Mouse (Mus musculus) gastrocnemius, postnatal 25 days (tissue): ENCODE measurements at regions not wholly inside any gene's neighbourhood (a gene's known extent, or its start where the extent isn't known, plus 50 kb on each side); places are given as distances from the start of the nearest gene placed in this dataset.

Experiments used
- DNase-seq: peaks from one replicate; pipeline ENCODE4 v3.0.0; 2022

DNA sequence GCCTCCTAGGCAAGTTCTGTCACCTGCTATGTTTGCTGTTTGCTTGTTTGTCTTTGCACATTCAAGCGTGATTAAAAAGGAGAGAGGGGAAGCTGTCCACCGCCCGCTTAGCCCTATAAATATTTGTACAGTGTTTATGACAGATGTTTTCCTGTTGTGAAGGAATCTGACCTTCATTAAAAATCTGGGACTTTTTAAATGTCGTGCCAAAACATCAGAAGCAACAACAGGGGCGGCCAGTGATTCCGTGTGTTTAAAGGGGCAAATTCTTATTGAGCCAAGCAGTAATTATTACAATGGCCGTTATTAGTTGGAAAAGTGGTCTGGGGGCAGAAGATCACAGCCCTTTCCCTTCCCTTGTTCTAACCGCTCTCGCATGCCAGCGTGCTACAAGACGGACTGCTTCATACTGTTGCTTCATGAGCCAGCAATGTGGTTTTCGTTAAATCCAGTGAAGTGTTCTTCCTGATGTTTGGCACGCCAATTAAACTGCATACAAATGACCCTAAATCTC, 119.3 kb downstream of the Gas1 start:
- DNase-seq: no peak

DNA sequence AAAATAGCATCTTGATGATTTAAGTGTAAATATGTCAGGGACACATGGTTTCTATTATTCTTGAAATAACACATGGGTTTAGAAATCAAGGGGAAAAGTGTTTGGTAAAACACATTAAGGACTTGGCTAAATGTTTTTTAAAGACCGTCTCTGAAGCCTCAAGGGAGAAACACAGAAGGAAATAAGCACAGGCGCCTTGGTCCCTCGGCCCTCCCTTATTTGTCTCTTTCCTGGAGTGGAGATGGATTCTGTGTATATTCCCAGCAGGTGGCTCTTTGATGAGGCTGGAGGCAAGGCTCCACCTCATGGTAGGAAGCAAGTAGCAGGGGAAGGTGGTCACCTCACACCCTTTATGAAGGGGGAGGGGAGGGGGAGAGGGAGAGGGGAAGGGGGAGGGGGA, 122.6 kb downstream of the Gas1 start:
- no peak for DNase-seq

DNA sequence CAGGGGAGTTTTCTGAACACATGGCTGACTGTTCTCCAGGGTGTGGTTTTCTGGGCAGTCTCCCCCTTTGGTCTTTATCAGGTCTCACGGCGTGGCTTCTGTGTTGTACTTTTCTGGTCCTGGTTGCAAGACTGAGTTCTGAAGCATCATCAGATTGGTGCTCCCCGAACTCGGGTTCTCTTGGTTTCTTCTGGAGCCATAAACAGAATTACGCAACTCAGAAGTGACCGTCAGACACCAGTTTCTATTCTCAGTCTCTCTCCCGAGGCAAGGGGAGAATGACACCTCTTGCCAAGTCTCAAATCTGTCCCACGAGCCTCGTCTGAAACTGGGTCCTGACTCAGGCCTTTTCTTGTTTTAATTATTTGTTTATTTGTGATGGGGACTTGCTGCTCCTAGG, 123.1 kb downstream of the Gas1 start:
- peak; percentile 50 for DNase-seq

DNA sequence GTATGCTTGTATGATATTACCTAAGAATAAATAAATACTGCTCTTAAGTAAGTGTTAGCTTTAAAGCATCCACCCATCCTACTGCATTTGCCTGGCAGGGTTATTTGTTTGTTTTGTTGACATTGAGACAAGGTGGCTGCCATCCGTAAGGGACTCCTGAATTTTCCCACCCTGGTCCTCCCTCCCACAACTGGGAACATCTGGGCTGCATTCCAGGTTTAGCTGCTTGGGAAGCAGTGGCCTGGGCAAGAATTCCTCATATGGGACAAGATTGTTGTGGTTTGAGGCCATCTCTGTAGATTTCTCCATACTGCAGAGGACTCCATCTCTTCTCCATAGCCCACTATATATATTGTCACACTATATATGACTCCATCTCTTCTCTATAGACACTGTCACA, 125.3 kb downstream of the Gas1 start:
- DNase-seq: no peak

DNA sequence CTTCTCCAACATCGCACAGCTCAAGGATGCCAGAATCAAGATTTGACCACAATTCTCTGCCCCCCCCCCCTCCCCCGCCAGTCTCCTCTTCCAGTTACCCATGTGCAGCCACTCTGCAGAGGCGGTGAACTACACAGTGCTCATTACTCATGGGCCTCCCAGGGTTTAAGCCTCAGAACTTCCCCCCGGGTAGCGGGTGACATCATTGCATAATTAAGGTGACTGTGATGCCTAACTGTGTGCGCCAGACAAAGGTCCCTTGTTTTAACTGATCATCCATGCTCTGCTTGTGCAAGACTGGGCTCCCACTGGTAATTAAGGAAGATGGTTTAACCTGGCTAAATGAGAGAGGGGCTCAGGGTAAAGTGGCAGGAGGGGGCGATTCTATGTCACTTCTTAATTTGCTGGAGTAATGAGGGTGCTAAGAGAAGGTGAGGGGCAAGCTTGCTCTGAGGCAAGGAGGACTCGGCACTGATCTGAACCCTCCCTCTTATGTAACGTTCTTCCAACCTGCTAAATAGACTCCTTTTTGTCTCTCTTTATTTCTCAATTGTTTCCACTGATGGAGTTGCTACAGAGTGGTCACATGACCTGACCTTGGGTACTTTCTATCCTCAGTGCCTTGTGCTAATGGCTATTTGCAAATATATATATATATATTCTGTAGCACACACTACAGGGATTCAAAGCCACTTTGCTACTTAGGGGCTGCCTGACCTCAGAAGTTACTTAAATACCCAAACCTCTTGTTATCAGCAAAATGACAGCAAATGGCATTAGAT, 126.2 kb downstream of the Gas1 start:
- DNase-seq: no peak

DNA sequence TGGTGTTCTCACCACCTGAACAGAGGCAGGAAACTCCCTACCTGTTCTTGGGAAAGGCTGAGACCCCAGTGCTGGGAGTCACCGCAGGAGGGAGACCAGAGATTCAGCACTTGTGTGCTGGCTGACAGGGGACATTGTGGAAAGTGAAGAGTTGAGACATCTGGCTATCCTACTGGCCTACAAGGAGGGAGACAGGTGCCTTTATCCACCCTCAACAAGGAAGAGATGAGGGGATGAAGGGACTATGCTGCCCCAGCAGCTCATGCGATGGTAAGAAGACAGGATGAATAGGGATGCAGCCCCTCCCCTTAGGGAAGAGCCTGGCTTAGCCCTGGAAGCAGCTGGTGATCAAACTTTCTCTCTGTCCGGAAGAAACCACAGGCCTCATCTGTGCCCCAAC, 127.5 kb downstream of the Gas1 start:
- DNase-seq: no peak

DNA sequence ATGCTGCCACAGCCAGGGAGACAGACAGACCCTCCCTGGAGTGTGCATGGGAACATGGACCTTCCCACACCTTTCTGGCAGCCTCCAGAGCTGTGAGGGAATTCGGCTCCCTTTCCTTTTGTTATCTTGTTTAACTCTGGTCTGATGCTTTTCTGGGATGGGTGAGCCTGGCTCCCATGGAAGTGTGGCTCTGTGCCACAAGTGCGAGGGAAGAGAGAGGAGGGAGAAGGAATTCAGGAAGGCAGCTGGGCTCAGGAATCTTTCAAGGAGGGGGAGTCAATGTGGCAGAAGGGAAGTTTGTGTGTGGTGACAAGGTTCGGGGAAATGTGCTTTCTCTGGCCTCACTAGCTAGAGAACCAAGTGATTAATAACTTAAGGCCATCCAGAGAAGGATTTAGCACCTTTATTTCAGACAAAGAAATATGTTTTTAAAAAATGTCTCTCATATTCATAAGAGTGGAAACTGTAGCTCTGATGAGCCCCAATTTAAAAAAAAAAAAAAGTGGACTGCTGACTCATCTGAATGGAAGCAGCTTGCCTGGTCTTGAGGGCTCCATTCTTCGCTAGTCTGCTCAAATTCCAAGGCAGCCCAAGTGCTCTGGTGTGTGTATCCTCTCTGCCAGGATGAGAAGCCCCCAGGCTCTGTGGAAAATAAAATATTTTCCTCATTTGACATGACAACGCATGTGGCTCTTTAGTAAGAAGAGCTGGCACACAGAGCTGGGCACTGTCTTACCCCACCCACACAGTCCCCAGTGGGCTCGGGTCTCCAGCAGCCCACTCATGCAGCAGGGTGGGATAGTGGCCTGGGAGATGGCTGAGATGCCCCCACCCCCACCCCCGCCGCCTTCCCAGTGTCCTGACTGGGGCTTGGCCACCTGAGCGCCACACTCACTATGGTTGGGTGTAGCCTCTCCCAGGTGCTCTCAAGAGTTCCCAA, 129.1 kb downstream of the Gas1 start:
- DNase-seq: no peak

DNA sequence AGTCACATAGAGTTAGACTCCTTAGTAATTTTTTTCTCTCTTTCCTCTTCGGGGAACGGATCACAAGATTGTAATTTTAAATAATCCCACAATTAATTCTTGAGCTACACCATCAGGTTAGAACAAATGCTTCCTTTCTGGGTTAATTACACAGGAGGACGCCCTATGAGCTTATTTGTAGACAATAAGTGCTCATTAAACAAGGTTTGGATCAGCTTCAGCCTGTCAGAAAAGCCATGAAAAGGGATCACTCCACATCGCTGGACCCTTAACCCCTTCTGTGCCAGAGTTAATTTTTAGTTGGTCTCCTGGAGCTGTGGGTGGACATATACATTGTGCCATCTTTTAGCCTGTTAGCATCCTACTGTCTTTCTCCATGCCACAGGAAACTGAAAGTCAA, 131.4 kb downstream of the Gas1 start:
- no peak for DNase-seq

DNA sequence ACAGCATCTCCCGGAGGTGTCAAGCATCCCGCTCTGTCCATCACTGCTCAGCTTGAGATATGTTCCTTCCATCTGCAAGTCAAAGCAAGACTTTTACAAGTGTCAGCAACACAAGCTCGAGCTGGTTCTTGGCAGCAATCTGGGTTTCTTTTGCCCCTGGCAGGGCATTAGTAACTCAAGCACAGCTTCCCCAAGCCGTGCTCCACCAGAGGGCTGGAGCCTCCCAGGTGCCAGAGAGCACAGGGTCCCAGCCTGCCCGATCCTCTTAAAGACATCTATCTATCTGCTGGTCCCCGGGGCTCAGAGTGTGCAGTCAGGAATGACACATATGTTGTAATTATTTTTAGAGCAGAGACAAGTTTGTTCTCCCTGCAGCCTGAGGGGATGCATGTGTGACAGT, 132.3 kb downstream of the Gas1 start:
- no peak for DNase-seq

DNA sequence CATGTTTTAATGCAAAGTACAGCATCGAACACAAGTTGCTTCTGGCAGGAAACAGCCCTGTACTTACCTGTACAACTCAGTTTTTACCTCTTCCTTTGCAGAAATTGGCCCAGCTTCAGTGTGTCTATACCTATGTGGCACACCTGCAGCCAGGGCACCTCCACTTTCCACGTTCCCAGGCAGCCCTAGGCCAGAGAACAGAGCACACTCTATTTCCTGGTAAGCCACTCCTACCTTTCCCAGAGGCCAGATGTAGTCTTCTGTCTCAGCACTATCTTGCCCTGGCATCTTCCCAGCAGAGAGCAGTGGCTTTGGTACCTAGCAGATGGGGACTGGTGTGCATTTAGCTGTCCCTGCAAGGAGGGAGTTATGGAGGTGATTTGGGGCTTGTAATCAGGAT, 134.7 kb downstream of the Gas1 start:
- DNase-seq: no peak

DNA sequence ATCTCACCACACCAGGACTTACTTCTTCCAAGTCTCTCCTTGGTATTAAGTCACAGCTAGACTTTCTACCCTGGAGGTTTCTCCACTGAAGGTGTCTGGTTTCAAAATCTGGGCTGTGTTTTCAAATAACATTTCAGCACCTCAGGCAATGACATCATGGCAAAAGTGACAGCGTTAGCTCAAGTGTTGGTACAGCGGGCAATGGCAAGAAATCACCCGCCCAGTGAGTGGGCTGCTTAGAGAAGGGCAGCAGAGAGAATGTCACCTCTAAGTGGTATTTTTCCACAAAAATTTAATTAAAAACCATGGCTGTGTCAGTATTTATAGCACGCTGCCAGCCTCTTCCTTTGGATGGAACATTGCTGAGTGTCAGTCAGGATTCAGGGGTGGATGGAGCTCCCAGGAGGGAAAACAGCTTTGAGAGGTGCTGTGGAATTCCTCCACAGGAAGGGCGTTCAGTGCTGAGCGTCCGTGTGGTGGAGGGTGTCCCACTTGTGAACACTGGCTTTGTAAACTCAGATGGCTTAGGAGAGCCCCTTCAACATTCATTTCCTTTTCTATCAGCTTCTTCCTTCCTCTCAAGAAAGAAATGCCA, 141.5 kb downstream of the Gas1 start:
- DNase-seq: no peak

DNA sequence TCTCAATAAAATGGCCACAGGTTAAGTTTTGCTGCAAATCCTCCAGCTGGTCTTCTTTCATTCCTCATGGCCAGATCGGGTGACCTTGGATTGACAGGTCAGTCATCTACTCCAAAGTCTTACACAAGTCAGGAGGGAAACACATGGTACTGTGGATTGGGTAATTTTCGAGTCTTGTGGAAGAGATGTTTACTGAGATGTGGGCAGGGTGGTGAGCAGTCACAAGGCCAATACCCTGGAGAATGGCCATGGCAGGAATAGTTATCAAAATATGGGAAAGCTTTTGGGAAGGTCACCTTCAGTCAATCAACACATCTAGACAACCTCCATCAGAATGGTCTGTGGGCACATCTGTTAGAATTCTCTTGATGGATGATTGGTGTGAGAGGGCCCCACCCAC, 144.0 kb downstream of the Gas1 start:
- DNase-seq: no peak

DNA sequence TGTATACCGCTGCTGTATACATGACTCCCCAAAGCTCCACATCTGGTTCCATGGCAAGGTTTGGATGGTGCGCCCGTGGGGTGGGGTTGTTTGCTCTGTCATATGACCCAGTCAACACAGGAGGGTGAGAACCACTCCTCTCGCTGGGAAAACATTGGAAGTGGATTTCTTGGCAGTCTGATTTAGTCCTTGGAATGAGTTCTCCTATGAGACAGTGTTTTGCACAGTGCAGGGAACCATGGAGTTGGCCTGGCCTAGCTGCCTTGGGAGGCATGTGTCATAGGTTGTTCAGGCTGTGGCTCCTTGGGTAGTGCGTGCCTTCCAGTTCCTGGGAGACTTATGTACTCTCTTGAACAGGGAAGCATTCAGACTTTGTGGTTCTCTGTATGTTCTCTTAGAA, 144.6 kb downstream of the Gas1 start:
- DNase-seq: peak; percentile 45

DNA sequence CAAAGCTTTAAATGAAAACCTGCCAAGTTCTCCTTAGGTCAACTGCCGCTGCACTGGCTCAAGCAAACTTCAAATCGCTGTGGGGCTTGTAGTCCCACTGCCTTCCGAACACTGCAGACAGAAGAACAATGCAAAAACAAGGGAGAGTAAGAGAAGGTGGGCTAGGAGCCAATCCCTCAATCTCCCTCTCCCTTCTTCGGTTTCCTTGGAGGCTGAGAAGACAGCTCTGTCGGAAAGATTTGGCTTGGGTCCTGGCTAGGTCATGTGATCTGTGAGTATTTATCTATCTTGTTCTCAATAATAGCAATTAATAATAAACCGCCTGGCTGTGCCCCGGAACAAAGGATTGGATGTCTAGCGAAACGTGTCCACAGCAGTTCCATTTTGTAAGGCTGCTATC, 147.6 kb downstream of the Gas1 start:
- DNase-seq: peak; percentile 42

DNA sequence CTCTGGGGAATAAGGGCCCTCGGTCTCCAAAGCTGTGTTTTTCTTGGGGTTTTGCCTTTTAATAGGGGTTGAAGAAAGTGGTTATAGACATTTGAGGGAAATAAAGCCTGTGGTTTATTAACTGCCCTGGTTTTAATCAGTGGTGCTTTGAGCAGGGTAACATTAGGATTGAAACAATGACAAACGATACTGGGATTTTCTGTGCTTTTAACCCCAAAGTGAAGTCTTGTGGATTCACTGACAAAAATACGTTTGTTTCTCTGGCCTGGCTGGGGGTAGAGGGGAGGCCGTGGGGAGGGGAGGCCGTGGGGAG, 157.0 kb downstream of the Gas1 start:
- no peak for DNase-seq

DNA sequence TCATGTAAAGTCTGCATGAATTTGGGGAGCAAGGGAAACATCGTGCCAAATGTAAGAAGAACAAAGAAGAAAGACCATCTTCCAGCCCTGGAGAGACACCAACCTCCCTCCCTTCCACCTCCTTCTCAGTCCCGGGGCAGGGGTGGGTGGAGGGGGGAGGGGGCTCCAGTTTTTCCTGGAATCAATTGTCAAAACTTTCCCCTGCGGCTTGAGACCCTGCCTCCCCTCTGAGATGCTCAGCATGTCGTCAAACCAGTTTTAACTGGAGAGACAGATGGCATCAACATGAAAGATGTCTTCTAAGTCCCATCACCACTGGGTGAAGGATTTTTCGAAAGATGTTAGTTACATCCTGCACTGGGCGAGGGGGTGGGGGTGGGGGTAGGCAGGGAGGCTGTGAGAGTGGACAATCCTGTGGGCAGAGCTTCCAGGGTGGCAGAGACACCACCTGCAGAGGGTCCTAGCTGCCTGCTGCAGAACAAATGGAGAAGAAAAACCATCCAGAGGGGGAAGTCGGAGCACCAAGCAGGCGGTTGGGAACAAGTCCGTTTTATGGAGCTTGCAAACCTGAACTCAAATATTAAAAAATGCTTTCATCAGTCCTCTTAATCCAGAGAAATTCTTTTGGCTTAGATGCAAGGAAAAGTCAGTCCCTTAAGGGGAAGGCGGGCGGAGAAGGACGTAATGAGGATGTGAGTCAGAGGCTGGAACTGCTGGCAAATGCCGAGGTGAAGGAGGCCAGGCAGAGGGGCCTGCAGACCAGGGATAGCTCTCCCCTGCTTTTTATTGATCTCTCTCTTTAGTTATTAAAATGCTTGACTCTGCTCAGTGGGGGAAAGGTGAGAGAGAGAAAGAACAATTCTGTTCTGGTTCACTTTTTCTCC, 157.6 kb downstream of the Gas1 start:
- peak; percentile 61 for DNase-seq

DNA sequence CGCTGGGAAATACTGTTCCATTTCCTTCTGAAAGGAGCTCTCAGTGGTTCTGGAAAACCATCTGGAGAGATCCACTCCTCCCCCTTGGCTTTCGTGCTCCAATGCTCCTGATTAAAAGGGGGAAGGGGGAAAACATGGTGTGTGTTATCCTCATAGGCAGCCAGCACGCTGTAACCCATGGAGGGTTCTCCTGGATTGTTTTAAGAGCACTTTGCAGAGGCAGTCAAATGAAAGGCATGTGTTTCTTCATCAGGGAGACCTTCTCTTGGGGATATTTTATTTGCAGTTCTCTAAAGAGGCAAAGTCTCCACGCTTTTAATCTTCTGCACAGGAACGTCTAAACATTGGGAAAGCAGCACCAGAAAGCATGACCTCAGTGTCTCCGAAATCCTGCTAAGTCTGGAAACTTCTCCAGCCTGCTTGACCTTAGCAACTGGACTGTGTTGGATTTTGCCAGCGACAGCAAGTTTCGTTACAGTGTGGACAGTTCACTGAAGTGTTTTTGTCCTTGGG, 161.3 kb downstream of the Gas1 start:
- peak; percentile 69 for DNase-seq

DNA sequence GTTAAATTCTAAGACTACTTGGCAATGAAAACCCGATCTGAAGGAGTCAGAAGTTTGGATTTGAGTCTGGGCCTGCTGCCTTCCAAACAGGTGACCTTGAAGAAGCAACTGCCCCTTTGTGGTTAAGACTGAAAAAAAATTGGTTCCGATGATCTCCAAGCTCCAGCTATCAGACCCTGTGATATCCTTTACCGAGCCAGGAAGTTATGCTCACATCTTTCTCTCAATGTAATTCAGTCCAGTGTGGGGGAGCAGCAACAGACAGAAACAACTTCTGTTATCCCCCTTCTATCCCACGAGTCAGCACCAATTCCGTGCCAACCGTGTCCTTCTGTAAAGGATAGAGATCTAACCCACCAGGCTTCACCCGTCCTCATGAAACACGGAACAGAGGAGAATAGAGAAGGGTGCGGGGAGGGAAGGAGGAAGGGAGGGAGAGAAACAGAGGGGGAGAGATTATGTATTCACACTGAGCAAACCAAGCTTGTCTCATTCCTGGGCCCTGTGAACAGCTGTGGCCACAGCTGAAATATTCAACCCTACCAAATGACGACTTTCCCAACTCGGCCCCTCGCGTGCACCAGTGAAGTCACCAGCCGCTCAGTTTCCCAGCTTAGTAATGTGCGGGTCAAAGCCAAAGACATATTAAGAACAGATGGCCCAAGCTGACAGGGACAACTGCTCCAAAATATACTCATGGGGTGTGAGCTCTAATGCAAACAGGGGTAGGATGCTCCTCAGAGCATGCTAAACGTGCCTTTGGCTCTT, 164.9 kb downstream of the Gas1 start:
- DNase-seq: peak; percentile 74

DNA sequence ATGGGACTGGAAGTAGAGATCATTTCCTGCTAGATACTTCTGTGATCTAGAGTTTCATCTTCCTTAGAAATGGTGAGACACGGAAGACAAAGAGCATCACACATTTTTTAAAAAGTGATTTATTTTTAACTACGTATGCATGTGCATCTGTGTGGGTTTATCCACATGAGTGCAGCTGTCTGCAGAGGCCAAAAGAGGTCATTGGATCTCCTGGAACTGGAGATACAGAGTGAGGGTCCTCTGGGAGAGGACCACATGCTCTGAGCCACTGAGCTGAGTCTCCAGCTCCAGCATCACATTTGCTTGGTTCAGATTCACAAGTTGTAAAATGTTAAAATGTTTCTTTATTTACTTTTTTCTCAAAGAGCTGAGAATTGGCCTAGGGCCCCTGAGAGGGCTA, 166.1 kb downstream of the Gas1 start:
- DNase-seq: no peak

DNA sequence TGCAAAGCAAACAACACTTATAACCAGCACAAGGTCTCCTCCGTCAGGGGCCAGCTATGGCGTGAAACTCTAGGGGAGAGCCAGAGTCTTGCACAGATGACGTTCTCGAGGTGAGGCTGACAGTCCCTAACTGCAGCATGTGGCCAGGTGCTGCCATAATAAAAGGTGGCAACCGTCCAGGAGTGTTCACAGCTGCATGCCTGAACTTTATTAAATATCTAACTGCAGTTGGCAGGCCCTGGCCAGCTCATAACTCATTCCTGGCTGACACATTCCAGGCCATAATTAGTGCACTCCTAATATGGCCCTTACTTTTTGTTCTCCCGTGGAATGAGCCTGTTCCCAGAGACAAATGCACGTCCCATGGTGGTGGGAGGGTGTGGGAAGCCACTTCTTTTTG, 169.6 kb downstream of the Gas1 start:
- no peak for DNase-seq

DNA sequence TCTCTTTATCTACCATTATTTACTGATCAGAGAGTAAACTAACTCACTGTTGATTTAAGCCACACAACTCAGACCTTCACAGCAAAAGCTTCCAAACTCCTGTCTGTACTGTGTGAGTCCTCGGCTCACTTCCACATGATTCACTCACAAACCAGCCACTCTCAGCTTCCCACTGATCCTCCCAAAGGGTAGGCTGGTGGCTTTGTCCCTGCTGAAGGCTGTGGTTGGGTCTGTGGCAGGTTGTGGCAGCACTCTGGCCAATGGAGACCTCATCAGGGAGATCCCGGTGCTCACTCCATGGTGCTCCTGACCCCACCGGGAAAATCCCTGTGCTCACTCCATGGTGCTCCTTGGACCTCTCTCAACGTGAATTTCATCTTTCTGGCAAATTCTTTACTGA, 170.1 kb downstream of the Gas1 start:
- no peak for DNase-seq
